Mouse (Mus musculus) heart, embryonic 14.5 days (tissue): ENCODE measurements around the gene Vps37b. TPM values are rescaled to one million over a fixed set of nuclear protein-coding genes. Genes with fewer than 3 reads are reported as not detected.

Experiments used
- ATAC-seq: fragments of 200-750 bp; cut with Nextera tagmentation; 2 replicates; pipeline ENCODE4 v1.8.0; 2017; ENCODE audit warnings: low read depth, moderate TSS enrichment; ENCODE audit not compliant: insufficient number of reproducible peaks, insufficient read depth, low FRiP score
- H3K27ac ChIP-seq, 2 experiments: fragments of 200-500 bp in 1 of 2; fragments of 300-500 bp in 1 of 2; sonication (generic) in 1 of 2; replicated peaks in 1 of 2; 2 replicates each; pipeline ENCODE4 v1.5.1; 2012 to 2014; ENCODE audit warnings: low read depth in 2 of 2, low read length in 2 of 2, control low read depth in 1 of 2, mild to moderate bottlenecking in 1 of 2, mixed read lengths in 1 of 2; ENCODE audit not compliant: control insufficient read depth in 1 of 2, insufficient read depth in 1 of 2
- H3K27me3 ChIP-seq: fragments of 300-500 bp; sonication (generic); 2 replicates; pipeline ENCODE4 v1.6.1; 2014; ENCODE audit warnings: mild to moderate bottlenecking, low read length, control low read depth; ENCODE audit not compliant: control insufficient read depth, insufficient read depth
- H3K36me3 ChIP-seq: fragments of 300-500 bp; sonication (generic); 2 replicates; pipeline ENCODE4 v1.6.1; 2014; ENCODE audit warnings: mild to moderate bottlenecking, control low read depth, low read length, mixed read lengths; ENCODE audit not compliant: control insufficient read depth, insufficient read depth
- H3K4me1 ChIP-seq, 2 experiments: fragments of 200-500 bp in 1 of 2; fragments of 300-500 bp in 1 of 2; sonication (generic) in 1 of 2; 2 replicates each; pipeline ENCODE4 v1.6.1; 2012 to 2014; ENCODE audit warnings: low read length in 2 of 2, control low read depth in 1 of 2, mixed read lengths in 1 of 2; ENCODE audit not compliant: control insufficient read depth in 2 of 2, insufficient read depth in 2 of 2
- H3K4me2 ChIP-seq: fragments of 300-500 bp; sonication (generic); 2 replicates; pipeline ENCODE4 v1.6.1; 2014; ENCODE audit warnings: mild to moderate bottlenecking, low read length
- H3K4me3 ChIP-seq, 2 experiments: fragments of 200-500 bp in 1 of 2; fragments of 300-500 bp in 1 of 2; sonication (generic) in 1 of 2; 2 replicates each; pipeline ENCODE4 v1.5.1; 2012 to 2014; ENCODE audit warnings: low read length in 2 of 2, mild to moderate bottlenecking in 2 of 2, control low read depth in 1 of 2, low read depth in 1 of 2, moderate library complexity in 1 of 2; ENCODE audit not compliant: control insufficient read depth in 1 of 2, insufficient read depth in 1 of 2
- H3K9ac ChIP-seq: fragments of 300-500 bp; sonication (generic); 2 replicates; pipeline ENCODE4 v1.6.1; 2014; ENCODE audit warnings: mild to moderate bottlenecking, low read length
- H3K9me3 ChIP-seq: fragments of 300-500 bp; sonication (generic); 2 replicates; pipeline ENCODE4 v1.6.1; 2016; ENCODE audit warnings: low read length, control low read depth; ENCODE audit not compliant: control insufficient read depth
- WGBS: fragments of 180-500 bp; shearing (Covaris S2); extraction: QIAGEN DNeasy Blood & Tissue Kit; methylation state at CpG from one replicate; pipeline ENCODE4 v1.1.7; 2014; 5-methylcytosine and 5-hydroxymethylcytosine counted together
- polyA plus RNA-seq: library from polyadenylated mRNA; unstranded; fragments of >200 nt; fragmentation: Nextera tagmentation; extraction: Ambion mirVana; gene quantifications from 2 replicates; pipeline ENCODE4 v1.2.1, GENCODE M21; 2014

The Vps37b gene
- polyA plus RNA-seq: 47.6 and 47.7 TPM in 2 replicates

- under 1% methylated on average over 49 of the region's 52 CpGs for WGBS
- peak within 1 kb of the TSS; percentile 95 for H3K9ac ChIP-seq
- no peaks in the 10 kb centered on the region for H3K27me3 ChIP-seq
- H3K4me3 ChIP-seq: peak within 1 kb of the TSS; percentile 78
- peak within 1 kb of the TSS; percentile 81 for H3K4me2 ChIP-seq
- no peaks in the 10 kb centered on the region for H3K36me3 ChIP-seq
- H3K27ac ChIP-seq: peak within 1 kb of the TSS; percentile 84 to 97
- peaks cover 29 to 41% of the 10 kb centered on the region in 2 experiments for H3K4me1 ChIP-seq
- no peaks in the 10 kb centered on the region for H3K9me3 ChIP-seq
- ATAC-seq: peak; percentile 70; the same call in 1 of the 2 replicates
Measured at GRCm38 (mm10) chr5:124032001-124032508, at the start of gene Vps37b. Gene Vps37b (minus strand): TSS chr5:124032270.

GRCm38 (mm10) chr5:124079880-124080279 lies 47.8 kb upstream of the Vps37b start:
- no peaks in the 10 kb centered on the region for H3K36me3 ChIP-seq
- no peak overlapping the region for H3K4me3 ChIP-seq
- 92% methylated on average over 17 of the region's 17 CpGs for WGBS
- no peak overlapping the region for H3K4me2 ChIP-seq
- H3K27ac ChIP-seq: no peak overlapping the region
- no peaks in the 10 kb centered on the region for H3K9me3 ChIP-seq
- H3K27me3 ChIP-seq: 0 out of 2 replicates have a peak, but pooled peaks cover 7% of the 10 kb centered on the region
- no peak for ATAC-seq
- no peak overlapping the region; the same call in 1 of the 2 replicates for H3K9ac ChIP-seq
- H3K4me1 ChIP-seq: peaks cover 7 to 12% of the 10 kb centered on the region in 2 experiments

GRCm38 (mm10) chr5:124078794-124079416 lies 46.8 kb upstream of the Vps37b start:
- ATAC-seq: no peak
- no peak overlapping the region for H3K4me2 ChIP-seq
- WGBS: 69% methylated on average over 9 of the region's 9 CpGs

GRCm38 (mm10) chr5:124077856-124078460 lies 45.9 kb upstream of the Vps37b start:
- no peak for ATAC-seq
- no peak overlapping the region for H3K9ac ChIP-seq
- H3K36me3 ChIP-seq: no peaks in the 10 kb centered on the region
- no peak overlapping the region for H3K27ac ChIP-seq
- H3K9me3 ChIP-seq: no peaks in the 10 kb centered on the region
- H3K27me3 ChIP-seq: 0 out of 2 replicates have a peak, but pooled peaks cover 3% of the 10 kb centered on the region
- H3K4me1 ChIP-seq: peaks cover 18 to 21% of the 10 kb centered on the region in 2 experiments
- no peak overlapping the region for H3K4me2 ChIP-seq
- 69% methylated on average over 6 of the region's 6 CpGs for WGBS
- H3K4me3 ChIP-seq: no peak overlapping the region

More at GRCm38 (mm10) chr5:124078794-124079416, 46.8 kb upstream of the Vps37b start:
- Histone ChIP-seq H3K4me3 (no peak overlapping the region), H3K4me1 (peaks cover 14 to 16% of the 10 kb centered on the region in 2 experiments), H3K9me3 (no peaks in the 10 kb centered on the region), H3K27me3 (0 out of 2 replicates have a peak, but pooled peaks cover 3% of the 10 kb centered on the region), H3K36me3 (no peaks in the 10 kb centered on the region), H3K27ac (no peak overlapping the region), H3K9ac (no peak overlapping the region)

GRCm38 (mm10) chr5:124077241-124077640 lies 45.2 kb upstream of the Vps37b start:
- H3K36me3 ChIP-seq: no peaks in the 10 kb centered on the region
- no peak for ATAC-seq
- H3K4me3 ChIP-seq: no peak overlapping the region
- no peaks in the 10 kb centered on the region for H3K9me3 ChIP-seq
- H3K4me1 ChIP-seq: peaks cover 18 to 21% of the 10 kb centered on the region in 2 experiments
- H3K4me2 ChIP-seq: no peak overlapping the region
- 0 out of 2 replicates have a peak, but pooled peaks cover 3% of the 10 kb centered on the region for H3K27me3 ChIP-seq
- H3K9ac ChIP-seq: no peak overlapping the region
- H3K27ac ChIP-seq: no peak overlapping the region
- 83% methylated on average over 13 of the region's 13 CpGs for WGBS

- no peak overlapping the region for H3K4me2 ChIP-seq
- H3K4me3 ChIP-seq: no peak overlapping the region
- H3K27ac ChIP-seq: no peak overlapping the region
- WGBS: 54% methylated on average over 9 of the region's 9 CpGs
- ATAC-seq: no peak
- peaks cover 18 to 21% of the 10 kb centered on the region in 2 experiments for H3K4me1 ChIP-seq
- H3K36me3 ChIP-seq: no peaks in the 10 kb centered on the region
- 0 out of 2 replicates have a peak, but pooled peaks cover 3% of the 10 kb centered on the region for H3K27me3 ChIP-seq
- no peaks in the 10 kb centered on the region for H3K9me3 ChIP-seq
- no peak overlapping the region for H3K9ac ChIP-seq
Measured at GRCm38 (mm10) chr5:124076559-124076958, 44.5 kb upstream of the Vps37b start.

- Histone ChIP-seq H3K4me3 (no peak overlapping the region), H3K9ac (no peak overlapping the region; the same call in 1 of the 2 replicates), H3K4me2 (no peak overlapping the region), H3K27me3 (0 out of 2 replicates have a peak, but pooled peaks cover 3% of the 10 kb centered on the region), H3K9me3 (no peaks in the 10 kb centered on the region), H3K4me1 (peaks cover 18 to 21% of the 10 kb centered on the region in 2 experiments), H3K36me3 (no peaks in the 10 kb centered on the region), H3K27ac (no peak overlapping the region)
- WGBS: 71% methylated on average over 9 of the region's 9 CpGs
- ATAC-seq: no peak
Measured at GRCm38 (mm10) chr5:124075716-124076115, 43.6 kb upstream of the Vps37b start.
